Mouse (Mus musculus) small intestine, adult 2 months (tissue): ENCODE measurements around the gene Slc26a8. TPM values are rescaled to one million over a fixed set of nuclear protein-coding genes. Genes with fewer than 3 reads are reported as not detected.

Source experiments
- H3K27ac ChIP-seq: fragments of 200-500 bp; 2 replicates; pipeline ENCODE4 v1.5.1; 2012; ENCODE audit warnings: low read depth, low read length, control low read depth, inconsistent platforms; ENCODE audit not compliant: insufficient read depth
- H3K27me3 ChIP-seq: fragments of 200-500 bp; 2 replicates; pipeline ENCODE4 v1.6.1; 2012; ENCODE audit warnings: mild to moderate bottlenecking, moderate library complexity, low read length, inconsistent platforms; ENCODE audit not compliant: control insufficient read depth, insufficient read depth
- H3K36me3 ChIP-seq: fragments of 200-500 bp; 2 replicates; pipeline ENCODE4 v1.6.1; 2012; ENCODE audit warnings: mild to moderate bottlenecking, low read length, control low read depth, inconsistent platforms; ENCODE audit not compliant: control insufficient read depth, insufficient read depth
- H3K4me1 ChIP-seq: fragments of 200-500 bp; 2 replicates; pipeline ENCODE4 v1.6.1; 2012; ENCODE audit warnings: low read length, inconsistent platforms, mixed read lengths; ENCODE audit not compliant: control insufficient read depth, insufficient read depth, insufficient read length
- H3K4me3 ChIP-seq: fragments of 200-500 bp; 2 replicates; pipeline ENCODE4 v1.5.1; 2012; ENCODE audit warnings: low read depth, mild to moderate bottlenecking, control low read depth, inconsistent platforms, low read length, moderate library complexity
- CTCF ChIP-seq: fragments of 200-500 bp; IDR thresholded peaks from 2 replicates; pipeline ENCODE4 v1.5.1; 2012; ENCODE audit warnings: low read depth, mild to moderate bottlenecking, control low read depth, inconsistent platforms, low read length, moderate library complexity, mixed read lengths; ENCODE audit not compliant: insufficient replicate concordance, insufficient read length; ENCODE audit errors: extremely low read depth
- POLR2A ChIP-seq: fragments of 200-500 bp; IDR thresholded peaks from 2 replicates; pipeline ENCODE4 v1.6.1; 2012; ENCODE audit warnings: low read depth, mild to moderate bottlenecking, control low read depth, inconsistent platforms, low read length, moderate library complexity
- WGBS: fragments of 180-500 bp; shearing (Covaris S2); methylation state at CpG from one replicate; pipeline ENCODE4 v1.1.7; 2018; 5-methylcytosine and 5-hydroxymethylcytosine counted together
- polyA plus RNA-seq: library from polyadenylated mRNA; depleted of rRNA; stranded (reverse); fragments of >200 nt; gene quantifications from 2 replicates; pipeline ENCODE4 v1.2.3, GENCODE M21; 2012

Gene Slc26a8
- polyA plus RNA-seq, 1 experiment, result 0.14 TPM

GRCm38 (mm10) chr17:28717535-28717934 lies 27.5 kb upstream of the Slc26a8 start:
- no peak overlapping the region for H3K4me3 ChIP-seq
- peaks cover 47% of the 10 kb centered on the region for H3K36me3 ChIP-seq
- peaks cover 10% of the 10 kb centered on the region; the same call in 1 of the 2 replicates for H3K4me1 ChIP-seq
- no peaks in the 10 kb centered on the region for H3K27me3 ChIP-seq
- TF ChIP-seq POLR2A (no peak), CTCF (no peak)
- no peak overlapping the region for H3K27ac ChIP-seq
- 78% methylated on average over 3 of the region's 3 CpGs for WGBS

GRCm38 (mm10) chr17:28715832-28716548 lies 26.0 kb upstream of the Slc26a8 start:
- WGBS, result 62% methylated on average over 7 of the region's 7 CpGs
- H3K27ac ChIP-seq, result no peak overlapping the region
- no peak overlapping the region for H3K4me3 ChIP-seq
- no peaks in the 10 kb centered on the region for H3K27me3 ChIP-seq
- TF ChIP-seq POLR2A, result no peak
- TF ChIP-seq CTCF, result no peak
- H3K36me3 ChIP-seq, result peaks cover 39% of the 10 kb centered on the region
- H3K4me1 ChIP-seq, result peaks cover 12% of the 10 kb centered on the region

- H3K4me1 ChIP-seq, result peaks cover 15% of the 10 kb centered on the region
- TF ChIP-seq POLR2A (no peak), CTCF (no peak)
- no peak overlapping the region for H3K27ac ChIP-seq
- no peaks in the 10 kb centered on the region for H3K27me3 ChIP-seq
- WGBS, result 97% methylated on average over 3 of the region's 3 CpGs
- no peak overlapping the region for H3K4me3 ChIP-seq
- peaks cover 37% of the 10 kb centered on the region for H3K36me3 ChIP-seq
Measured at GRCm38 (mm10) chr17:28714006-28714405, 24.0 kb upstream of the Slc26a8 start.

GRCm38 (mm10) chr17:28712305-28712704 lies 22.3 kb upstream of the Slc26a8 start:
- 55% methylated on average over 6 of the region's 6 CpGs for WGBS
- no peak overlapping the region for H3K4me3 ChIP-seq
- no peaks in the 10 kb centered on the region for H3K27me3 ChIP-seq
- peaks cover 28% of the 10 kb centered on the region for H3K36me3 ChIP-seq
- no peak for TF ChIP-seq POLR2A
- TF ChIP-seq CTCF, result no peak
- peaks cover 15% of the 10 kb centered on the region for H3K4me1 ChIP-seq
- no peak overlapping the region for H3K27ac ChIP-seq

GRCm38 (mm10) chr17:28711237-28711636 lies 21.2 kb upstream of the Slc26a8 start:
- 86% methylated on average over 6 of the region's 6 CpGs for WGBS
- Histone ChIP-seq H3K4me3 (no peak overlapping the region), H3K4me1 (peaks cover 18% of the 10 kb centered on the region), H3K27ac (no peak overlapping the region), H3K27me3 (no peaks in the 10 kb centered on the region), H3K36me3 (peaks cover 24% of the 10 kb centered on the region)
- TF ChIP-seq POLR2A (no peak), CTCF (no peak)

- H3K27me3 ChIP-seq, result no peaks in the 10 kb centered on the region
- WGBS, result 87% methylated on average over 8 of the region's 8 CpGs
- H3K27ac ChIP-seq, result no peak overlapping the region
Measured at GRCm38 (mm10) chr17:28710291-28710688, 20.3 kb upstream of the Slc26a8 start.

GRCm38 (mm10) chr17:28709552-28710290 lies 19.7 kb upstream of the Slc26a8 start:
- WGBS, result 76% methylated on average over 8 of the region's 8 CpGs
- TF ChIP-seq CTCF (no peak), POLR2A (no peak)

More at GRCm38 (mm10) chr17:28710291-28710688, 20.3 kb upstream of the Slc26a8 start:
- Histone ChIP-seq H3K4me3 (no peak overlapping the region), H3K4me1 (peaks cover 15% of the 10 kb centered on the region), H3K36me3 (peaks cover 20% of the 10 kb centered on the region)
- TF ChIP-seq CTCF (no peak), POLR2A (no peak)

GRCm38 (mm10) chr17:28708989-28709388 lies 19.0 kb upstream of the Slc26a8 start:
- Histone ChIP-seq H3K27me3 (no peaks in the 10 kb centered on the region), H3K36me3 (peaks cover 10% of the 10 kb centered on the region), H3K4me3 (no peak overlapping the region), H3K27ac (no peak overlapping the region), H3K4me1 (peaks cover 15% of the 10 kb centered on the region)
- TF ChIP-seq POLR2A, result no peak
- TF ChIP-seq CTCF, result no peak
- 22% methylated on average over 2 of the region's 2 CpGs for WGBS

More at GRCm38 (mm10) chr17:28709552-28710290, 19.7 kb upstream of the Slc26a8 start:
- Histone ChIP-seq H3K27me3 (no peaks in the 10 kb centered on the region), H3K4me1 (peaks cover 15% of the 10 kb centered on the region), H3K36me3 (peaks cover 15% of the 10 kb centered on the region), H3K4me3 (no peak overlapping the region), H3K27ac (peak overlapping the region; percentile 55; the same call in 1 of the 2 replicates)
